Mouse (Mus musculus) E14TG2a.4 (cell line): ENCODE results near the gene Rexo4.

Experiments used
- CTCF ChIP-seq: conservative IDR thresholded peaks from 2 replicates; pipeline ENCODE4 v1.5.1; 2014; ENCODE audit warnings: low read length
- NANOG ChIP-seq: IDR thresholded peaks from 2 replicates; pipeline ENCODE4 v1.6.1; 2014; ENCODE audit warnings: borderline replicate concordance, low read length, mixed read lengths
- POU5F1 ChIP-seq: IDR thresholded peaks from 2 replicates; pipeline ENCODE4 v1.6.1; 2014; ENCODE audit warnings: low read length, borderline replicate concordance

GRCm38 (mm10) chr2:26952866-26953265 lies 11.3 kb downstream of the Rexo4 start:
- TF ChIP-seq CTCF: no peak
- TF ChIP-seq NANOG: no peak
- TF ChIP-seq POU5F1: no peak
